ENCODE assay signal across 14 mouse cellular contexts in genomic region chr1:60596386-60597320, GRCm38 (mm10). TPM values are rescaled to one million over a fixed set of nuclear protein-coding genes. Genes with fewer than 3 reads are reported as not detected.
DNase-seq lines count a peak whose midpoint lies in the region; ATAC-seq and TF ChIP-seq lines count a peak whose summit lies in the region.
"Had no signal": no experiment of that assay in that cellular context is flagged by ENCODE, and none has a peak within 500 bp of the region (broad histone marks: within the 10 kb centered on the region; RNA-seq: fewer than 3 reads in every experiment).

No protein-coding gene starts in this region.

- no peak overlapping the region for H3K9ac ChIP-seq in liver, embryonic 14.5 days (replicated peaks)
- no peak overlapping the region for H3K9ac ChIP-seq in liver, embryonic 12.5 days
- no peak overlapping the region for H3K9ac ChIP-seq in intestine, embryonic 16.5 days (ENCODE audit: low read depth, low read length)
- no peak overlapping the region for H3K9ac ChIP-seq in stomach, embryonic 16.5 days (ENCODE audit: low read length)
- H3K9ac ChIP-seq: neural tube, embryonic 15.5 days had no signal

- ATAC-seq in liver, embryonic 14.5 days (ENCODE audit: insufficient read depth), result no peak
- ATAC-seq in liver, embryonic 12.5 days, result no peak
- peak; percentile 80 for ATAC-seq in intestine, embryonic 16.5 days
- ATAC-seq in stomach, embryonic 16.5 days (ENCODE audit: insufficient read depth, low FRiP score), result 0 out of 2 replicates have a peak, but pooled peaks have one; percentile 72

- 70% methylated on average over 11 of the region's 11 CpGs for WGBS in liver, embryonic 14.5 days (ENCODE audit: insufficient replicate concordance)
- 70% methylated on average over 11 of the region's 11 CpGs for WGBS in liver, embryonic 12.5 days (ENCODE audit: insufficient replicate concordance)
- WGBS in intestine, embryonic 16.5 days, result 60% methylated on average over 11 of the region's 11 CpGs
- WGBS in stomach, embryonic 16.5 days, result 50% methylated on average over 11 of the region's 11 CpGs
- WGBS in thymus, adult 2 months, result 95% methylated on average over 11 of the region's 11 CpGs

- no peak for TF ChIP-seq CTCF in liver, embryonic 14.5 days (IDR thresholded peaks at IDR 0.05; ENCODE audit: low read depth)
- no peak for TF ChIP-seq CTCF in thymus, adult 2 months (IDR thresholded peaks at IDR 0.05; ENCODE audit: borderline replicate concordance, control insufficient read depth, extremely low read depth, insufficient read depth, low read length, poor library complexity)

- TF ChIP-seq POLR2A in thymus, adult 2 months (IDR thresholded peaks at IDR 0.05; ENCODE audit: control insufficient read depth, extremely low read depth, insufficient read depth, low read length, poor library complexity), result no peak

- H3K4me1 ChIP-seq in liver, embryonic 14.5 days (replicated peaks; ENCODE audit: control insufficient read depth in 2 of 2, insufficient read depth in 2 of 2, low read length in 1 of 2), result peaks cover 0 to 8% of the 10 kb centered on the region in 2 experiments; a peak in 2 of 4 replicates
- H3K4me1 ChIP-seq in liver, embryonic 12.5 days, result no peaks in the 10 kb centered on the region
- H3K4me1 ChIP-seq in intestine, embryonic 16.5 days (ENCODE audit: control insufficient read depth, insufficient read depth, low read length), result peaks cover 4% of the 10 kb centered on the region; the same call in 1 of the 2 replicates
- 0 out of 2 replicates have a peak, but pooled peaks cover 4% of the 10 kb centered on the region for H3K4me1 ChIP-seq in stomach, embryonic 16.5 days (ENCODE audit: control insufficient read depth, insufficient read depth, low read length)
- no peaks in the 10 kb centered on the region for H3K4me1 ChIP-seq in thymus, adult 2 months (replicated peaks; ENCODE audit: control insufficient read depth, insufficient read depth, low read length)
- H3K4me1 ChIP-seq: megakaryocyte, embryonic 14.5 days; neural tube, embryonic 15.5 days had no signal

- no peak for DNase-seq in liver, embryonic 14.5 days (ENCODE audit: low read depth in 3 of 3, low spot score in 3 of 3)
- DNase-seq in adrenal gland, postnatal 14 days, result peak; percentile 24
- no peak for DNase-seq in thymus, adult 2 months
- DNase-seq in left cerebral cortex, postnatal 36 days (ENCODE audit: low spot score in 2 of 2), result no peak
- DNase-seq: cerebellum, adult 9-10 months; heart, adult 18-20 months; right cerebral cortex, adult 18-20 months; thymus, postnatal 25 days had no signal

- H3K36me3 ChIP-seq in liver, embryonic 14.5 days (replicated peaks; ENCODE audit: control insufficient read depth, insufficient read depth, low read depth), result no peaks in the 10 kb centered on the region
- H3K36me3 ChIP-seq in liver, embryonic 12.5 days, result no peaks in the 10 kb centered on the region
- H3K36me3 ChIP-seq in intestine, embryonic 16.5 days (ENCODE audit: control insufficient read depth, insufficient read depth, low read length), result no peaks in the 10 kb centered on the region
- H3K36me3 ChIP-seq in stomach, embryonic 16.5 days (ENCODE audit: control insufficient read depth, insufficient read depth, low read length), result no peaks in the 10 kb centered on the region
- H3K36me3 ChIP-seq in thymus, adult 2 months (ENCODE audit: control insufficient read depth, insufficient read depth, low read length), result no peaks in the 10 kb centered on the region
- H3K36me3 ChIP-seq: neural tube, embryonic 15.5 days had no signal

- intact Hi-C loops in left cerebral cortex, postnatal 36 days (cut with DNase I), result no loop called here

- H3K27ac ChIP-seq in liver, embryonic 14.5 days, result peak overlapping the region; percentile 27; the same call in 1 of the 2 replicates
- no peak overlapping the region for H3K27ac ChIP-seq in liver, embryonic 12.5 days
- peak overlapping the region; percentile 36; the same call in 1 of the 2 replicates for H3K27ac ChIP-seq in intestine, embryonic 16.5 days (ENCODE audit: low read length)
- H3K27ac ChIP-seq in stomach, embryonic 16.5 days (ENCODE audit: low read length), result peak overlapping the region; percentile 71
- H3K27ac ChIP-seq in thymus, adult 2 months (ENCODE audit: control insufficient read depth, insufficient read depth, low read length), result no peak overlapping the region
- H3K27ac ChIP-seq: neural tube, embryonic 15.5 days had no signal

- H3K9me3 ChIP-seq in liver, embryonic 14.5 days (ENCODE audit: control insufficient read depth, low read length), result no peaks in the 10 kb centered on the region
- H3K9me3 ChIP-seq in liver, embryonic 12.5 days (replicated peaks), result no peaks in the 10 kb centered on the region
- H3K9me3 ChIP-seq in intestine, embryonic 16.5 days (ENCODE audit: control insufficient read depth, low read length), result no peaks in the 10 kb centered on the region
- no peaks in the 10 kb centered on the region for H3K9me3 ChIP-seq in stomach, embryonic 16.5 days (replicated peaks; ENCODE audit: control insufficient read depth, low read length)
- H3K9me3 ChIP-seq: megakaryocyte, embryonic 14.5 days; neural tube, embryonic 15.5 days had no signal

- no peaks in the 10 kb centered on the region for H3K27me3 ChIP-seq in liver, embryonic 14.5 days (ENCODE audit: control insufficient read depth, insufficient read depth, low read length)
- H3K27me3 ChIP-seq in liver, embryonic 12.5 days (replicated peaks), result no peaks in the 10 kb centered on the region
- no peaks in the 10 kb centered on the region for H3K27me3 ChIP-seq in intestine, embryonic 16.5 days (replicated peaks; ENCODE audit: control insufficient read depth, insufficient read depth, low read length)
- H3K27me3 ChIP-seq in stomach, embryonic 16.5 days (ENCODE audit: control insufficient read depth, insufficient read depth, low read length), result no peaks in the 10 kb centered on the region
- no peaks in the 10 kb centered on the region for H3K27me3 ChIP-seq in thymus, adult 2 months (ENCODE audit: control insufficient read depth, insufficient read depth, low read length)
- H3K27me3 ChIP-seq: CH12.LX; megakaryocyte, embryonic 14.5 days; neural tube, embryonic 15.5 days had no signal

- H3K4me3 ChIP-seq in liver, embryonic 14.5 days (ENCODE audit: insufficient read depth in 1 of 2, low read depth in 2 of 2, low read length in 2 of 2), result no peak overlapping the region
- no peak overlapping the region for H3K4me3 ChIP-seq in liver, embryonic 12.5 days
- H3K4me3 ChIP-seq in intestine, embryonic 16.5 days (ENCODE audit: low read length), result no peak overlapping the region
- H3K4me3 ChIP-seq in stomach, embryonic 16.5 days (replicated peaks; ENCODE audit: low read length), result no peak overlapping the region
- no peak overlapping the region for H3K4me3 ChIP-seq in thymus, adult 2 months (ENCODE audit: control insufficient read depth, insufficient read depth, low read length)
- H3K4me3 ChIP-seq: megakaryocyte, embryonic 14.5 days; neural tube, embryonic 15.5 days had no signal

- H3K4me2 ChIP-seq in liver, embryonic 14.5 days (ENCODE audit: low read depth), result no peak overlapping the region; the same call in 1 of the 2 replicates
- no peak overlapping the region for H3K4me2 ChIP-seq in liver, embryonic 12.5 days
- H3K4me2 ChIP-seq in intestine, embryonic 16.5 days (ENCODE audit: low read depth, low read length), result no peak overlapping the region
- H3K4me2 ChIP-seq in stomach, embryonic 16.5 days (ENCODE audit: low read depth, low read length), result peak overlapping the region; percentile 9; the same call in 1 of the 2 replicates
- H3K4me2 ChIP-seq: neural tube, embryonic 15.5 days had no signal

- TF ChIP-seq EP300 in liver, embryonic 14.5 days (IDR thresholded peaks at IDR 0.05; ENCODE audit: low read depth), result no peak

RNA-seq across cellular contexts. Expression of gene Raph1, which starts 29.7 kb away (rescaled TPM):
- 13.8 and 16.6 TPM in 2 replicates for polyA plus RNA-seq in liver, embryonic 14.5 days (2012; rRNA removed)
- 25.2 and 28.2 TPM in 2 replicates for polyA plus RNA-seq in liver, embryonic 14.5 days (2014; fragmentation: Nextera tagmentation; extraction: Ambion mirVana)
- polyA plus RNA-seq in liver, embryonic 12.5 days (2016; fragmentation: Nextera tagmentation; extraction: Ambion mirVana), result 50.7 and 51.3 TPM in 2 replicates
- 95.8 and 154 TPM in 2 replicates for total RNA-seq in adrenal gland, postnatal 14 days (2021)
- polyA plus RNA-seq in intestine, embryonic 16.5 days (2015; fragmentation: Nextera tagmentation; extraction: Ambion mirVana), result 20.2 TPM in 2 replicates
- polyA plus RNA-seq in stomach, embryonic 16.5 days (2015; fragmentation: Nextera tagmentation; extraction: Ambion mirVana), result 24.1 and 26.5 TPM in 2 replicates
- 5.7 and 7.1 TPM in 2 replicates for polyA plus RNA-seq in thymus, adult 2 months (2012; rRNA removed)
- 10 to 100 TPM; 68.4 to 83.6 TPM for total RNA-seq in left cerebral cortex, postnatal 36 days (2021)

Comparison
In these comparisons a context has a peak if more than half of its experiments do, and no peak if none do; other contexts are left out.
1. H3K27ac ChIP-seq: peak in liver, embryonic 14.5 days (single experiment), intestine, embryonic 16.5 days (single experiment) and stomach, embryonic 16.5 days (single experiment); none in liver, embryonic 12.5 days (single experiment) and thymus, adult 2 months (single experiment).
2. ATAC-seq: peak in intestine, embryonic 16.5 days (single experiment) and stomach, embryonic 16.5 days (single experiment); none in liver, embryonic 14.5 days (single experiment) and liver, embryonic 12.5 days (single experiment).